Mouse (Mus musculus) hindbrain, embryonic 12.5 days (tissue): Measurements from ENCODE around the gene Tenm4. TPM values are rescaled to one million over a fixed set of nuclear protein-coding genes. Genes with fewer than 3 reads are reported as not detected.
A peak's percentile ranks its signal among the peaks of the same experiment; 100 is the strongest.

Source experiments
- ATAC-seq: fragments of 200-750 bp; cut with Nextera tagmentation; 2 replicates; pipeline ENCODE4 v1.8.0; 2017; ENCODE audit warnings: moderate TSS enrichment; ENCODE audit not compliant: low FRiP score
- H3K27ac ChIP-seq: fragments of 300-500 bp; sonication (generic); 2 replicates; pipeline ENCODE4 v1.5.1; 2016; ENCODE audit warnings: mild to moderate bottlenecking
- H3K27me3 ChIP-seq: fragments of 300-500 bp; sonication (generic); 2 replicates; pipeline ENCODE4 v1.6.1; 2016; ENCODE audit warnings: mild to moderate bottlenecking
- H3K36me3 ChIP-seq: fragments of 300-500 bp; sonication (generic); 2 replicates; pipeline ENCODE4 v1.6.1; 2016; ENCODE audit warnings: mild to moderate bottlenecking
- H3K4me1 ChIP-seq: fragments of 300-500 bp; sonication (generic); 2 replicates; pipeline ENCODE4 v1.6.1; 2016
- H3K4me2 ChIP-seq: fragments of 300-500 bp; sonication (generic); replicated peaks from 2 replicates; pipeline ENCODE4 v1.6.1; 2016; ENCODE audit warnings: mild to moderate bottlenecking
- H3K4me3 ChIP-seq: fragments of 300-500 bp; sonication (generic); 2 replicates; pipeline ENCODE4 v1.5.1; 2016; ENCODE audit warnings: mild to moderate bottlenecking
- H3K9ac ChIP-seq: fragments of 300-500 bp; sonication (generic); 2 replicates; pipeline ENCODE4 v1.6.1; 2016; ENCODE audit warnings: mild to moderate bottlenecking, moderate library complexity
- H3K9me3 ChIP-seq: fragments of 300-500 bp; sonication (generic); replicated peaks from 2 replicates; pipeline ENCODE4 v1.6.1; 2016; ENCODE audit warnings: mild to moderate bottlenecking
- WGBS: fragments of 180-500 bp; shearing (Covaris S2); methylation state at CpG from one replicate; pipeline ENCODE4 v1.1.7; 2016; 5-methylcytosine and 5-hydroxymethylcytosine counted together
- polyA plus RNA-seq: library from polyadenylated mRNA; unstranded; fragments of >200 nt; fragmentation: Nextera tagmentation; extraction: Ambion mirVana; gene quantifications from 2 replicates; pipeline ENCODE4 v1.2.1, GENCODE M21; 2016

Tenm4 gene
- polyA plus RNA-seq, 1 experiment from 2014 or later, result 38.5 TPM

DNA sequence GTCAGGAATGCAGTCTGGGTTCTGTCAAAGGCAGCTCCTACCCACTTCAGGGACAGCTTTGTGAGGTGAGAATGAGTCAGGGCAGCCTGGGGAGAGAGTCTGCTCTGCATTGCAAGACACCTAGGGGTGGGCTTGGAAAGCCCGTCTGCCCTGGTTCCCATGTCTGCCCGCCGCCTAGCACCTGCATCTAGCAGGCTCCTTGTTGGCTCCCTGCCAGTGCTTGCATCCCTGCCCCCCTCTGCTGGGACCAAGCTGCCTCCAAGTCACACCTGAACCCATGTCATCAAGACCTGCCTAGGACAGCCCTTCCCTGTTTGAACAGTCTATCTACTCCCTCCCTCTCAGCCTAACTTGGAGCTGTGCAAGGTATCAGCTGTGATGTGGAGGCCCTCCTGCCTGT, 489.9 kb downstream of the Tenm4 start:
- peaks cover 56% of the 10 kb centered on the region for H3K4me1 ChIP-seq

DNA sequence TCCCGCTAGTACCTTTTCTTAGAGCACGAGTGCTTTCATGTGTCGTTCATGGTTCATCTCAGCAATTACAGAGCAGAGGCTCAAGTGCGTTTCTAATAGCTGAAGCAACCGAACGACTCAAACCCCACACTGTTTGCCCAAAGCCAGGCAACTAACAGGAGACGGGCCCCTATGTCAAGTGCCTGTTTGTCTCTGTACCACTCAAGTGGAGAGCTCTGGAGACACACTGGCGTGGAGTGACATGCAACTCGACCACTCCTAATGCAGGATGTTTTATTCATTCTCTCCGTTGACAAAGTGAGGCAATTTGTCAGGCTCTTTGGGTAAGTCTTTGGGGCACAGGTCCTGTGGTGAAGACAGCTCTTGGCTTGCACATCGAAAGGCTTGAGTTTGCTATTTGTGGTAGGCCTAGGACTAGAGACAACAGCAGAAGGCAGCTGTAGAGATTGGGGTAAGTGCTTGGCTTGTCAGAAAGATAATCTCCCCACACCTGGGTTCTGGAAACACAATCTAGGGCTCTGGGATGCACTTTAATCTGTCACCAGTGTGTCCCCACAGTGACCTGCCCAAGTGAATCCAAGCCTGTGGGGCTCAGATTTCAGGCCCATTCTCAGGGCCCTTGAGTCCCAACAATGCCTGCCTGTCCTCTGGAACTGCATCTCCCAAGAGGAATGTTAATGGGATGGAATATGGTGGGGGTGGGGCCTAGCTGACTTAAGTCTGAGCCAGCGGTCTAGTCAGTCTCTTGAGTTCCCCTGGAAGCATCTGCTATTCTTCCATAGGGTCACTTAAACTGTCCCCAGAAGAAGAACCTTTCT, 490.5 kb downstream of the Tenm4 start:
- WGBS, result 35% methylated on average over 12 of the region's 12 CpGs
- peak overlapping the region; percentile 31; the same call in 1 of the 2 replicates for H3K27ac ChIP-seq
- H3K36me3 ChIP-seq, result no peaks in the 10 kb centered on the region
- H3K4me2 ChIP-seq, result no peak overlapping the region
- peaks cover 50% of the 10 kb centered on the region for H3K4me1 ChIP-seq
- H3K4me3 ChIP-seq, result no peak overlapping the region
- peak; percentile 66 for ATAC-seq
- H3K9ac ChIP-seq, result no peak overlapping the region
- 0 out of 2 replicates have a peak, but pooled peaks cover 5% of the 10 kb centered on the region for H3K27me3 ChIP-seq
- no peaks in the 10 kb centered on the region for H3K9me3 ChIP-seq

More for the DNA sequence above, 489.9 kb downstream of the Tenm4 start:
- Histone ChIP-seq H3K36me3 (no peaks in the 10 kb centered on the region), H3K27me3 (0 out of 2 replicates have a peak, but pooled peaks cover 5% of the 10 kb centered on the region), H3K27ac (peak overlapping the region; percentile 31; the same call in 1 of the 2 replicates), H3K4me3 (no peak overlapping the region), H3K9me3 (no peaks in the 10 kb centered on the region), H3K9ac (no peak overlapping the region), H3K4me2 (no peak overlapping the region)
- WGBS, result 60% methylated on average over 3 of the region's 3 CpGs
- ATAC-seq, result peak; percentile 38

DNA sequence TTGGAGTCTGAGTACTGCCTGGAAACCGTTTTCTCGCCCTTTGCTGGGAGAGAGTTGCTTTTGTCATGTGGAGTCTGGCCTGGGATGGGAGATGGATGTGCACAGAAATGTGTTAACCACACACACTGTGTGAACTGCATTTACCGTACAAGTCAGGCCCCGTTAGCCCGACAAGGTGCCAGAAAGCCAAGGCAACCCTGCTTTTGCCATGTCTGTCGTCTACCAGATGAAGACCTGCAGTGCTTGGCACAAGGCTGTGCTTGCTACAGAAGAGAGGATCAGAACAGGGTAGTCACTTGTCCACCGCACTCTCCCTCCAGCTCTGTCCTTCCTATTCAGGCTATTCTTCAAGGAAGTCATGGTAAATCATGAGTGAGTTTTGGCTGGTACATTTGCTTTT, 492.3 kb downstream of the Tenm4 start:
- Histone ChIP-seq H3K27ac (no peak overlapping the region), H3K4me3 (no peak overlapping the region), H3K4me1 (peaks cover 40% of the 10 kb centered on the region), H3K9ac (no peak overlapping the region), H3K36me3 (no peaks in the 10 kb centered on the region), H3K4me2 (no peak overlapping the region), H3K27me3 (0 out of 2 replicates have a peak, but pooled peaks cover 4% of the 10 kb centered on the region), H3K9me3 (no peaks in the 10 kb centered on the region)
- WGBS, result 71% methylated on average over 7 of the region's 7 CpGs
- ATAC-seq, result no peak

DNA sequence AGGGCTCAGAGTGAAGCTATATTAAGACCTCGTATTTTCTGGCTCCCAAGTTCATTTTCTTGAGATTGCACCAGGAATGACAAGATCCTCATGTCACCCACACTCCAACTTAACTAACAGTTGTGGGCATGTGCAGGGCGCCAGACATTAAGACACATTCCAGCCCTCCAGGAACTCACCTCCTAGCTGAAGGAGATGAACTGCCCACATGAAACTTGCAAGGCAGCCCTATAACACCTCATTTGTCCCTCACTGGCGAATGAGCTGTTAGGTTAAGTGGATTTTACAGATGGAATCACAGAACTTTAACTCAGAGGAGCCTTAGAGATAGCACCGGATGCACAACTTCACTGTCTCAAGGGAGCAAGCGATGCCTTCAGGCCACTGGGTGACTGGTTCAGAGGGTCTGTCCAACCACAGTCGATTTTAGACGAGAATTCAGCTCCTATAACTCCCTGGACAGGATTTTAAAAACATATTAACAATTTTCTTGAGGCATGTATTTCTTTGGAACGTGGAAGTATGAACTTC, 495.4 kb downstream of the Tenm4 start:
- Histone ChIP-seq H3K4me3 (no peak overlapping the region), H3K4me2 (no peak overlapping the region), H3K4me1 (peaks cover 35% of the 10 kb centered on the region), H3K9ac (no peak overlapping the region), H3K36me3 (no peaks in the 10 kb centered on the region), H3K27me3 (no peaks in the 10 kb centered on the region), H3K27ac (no peak overlapping the region), H3K9me3 (no peaks in the 10 kb centered on the region)
- ATAC-seq, result no peak
- WGBS, result 82% methylated on average over 8 of the region's 8 CpGs

DNA sequence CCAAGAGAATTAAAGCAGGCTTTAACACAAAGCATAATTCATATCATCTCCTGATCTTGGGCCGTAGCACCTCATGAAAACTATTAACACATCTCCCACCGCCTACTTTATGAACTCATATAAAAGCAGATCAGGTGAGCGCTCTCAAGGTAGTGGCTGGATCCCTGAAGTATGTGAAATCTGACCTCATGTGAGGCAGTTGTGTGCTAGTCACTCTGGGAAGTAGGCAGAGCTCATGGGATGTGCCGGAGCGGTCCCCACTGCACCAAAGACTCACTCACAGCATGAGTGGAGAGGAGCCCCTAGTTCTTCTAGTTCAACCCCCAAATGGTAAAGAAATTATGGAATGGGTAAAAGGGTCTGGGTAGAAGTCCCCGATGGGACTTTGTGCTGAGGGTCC, 496.6 kb downstream of the Tenm4 start:
- Histone ChIP-seq H3K4me3 (no peak overlapping the region), H3K9me3 (no peaks in the 10 kb centered on the region), H3K27ac (no peak overlapping the region), H3K4me2 (no peak overlapping the region), H3K9ac (no peak overlapping the region), H3K4me1 (peaks cover 35% of the 10 kb centered on the region), H3K36me3 (no peaks in the 10 kb centered on the region), H3K27me3 (no peaks in the 10 kb centered on the region)
- WGBS, result 79% methylated on average over 6 of the region's 6 CpGs
- ATAC-seq, result no peak

DNA sequence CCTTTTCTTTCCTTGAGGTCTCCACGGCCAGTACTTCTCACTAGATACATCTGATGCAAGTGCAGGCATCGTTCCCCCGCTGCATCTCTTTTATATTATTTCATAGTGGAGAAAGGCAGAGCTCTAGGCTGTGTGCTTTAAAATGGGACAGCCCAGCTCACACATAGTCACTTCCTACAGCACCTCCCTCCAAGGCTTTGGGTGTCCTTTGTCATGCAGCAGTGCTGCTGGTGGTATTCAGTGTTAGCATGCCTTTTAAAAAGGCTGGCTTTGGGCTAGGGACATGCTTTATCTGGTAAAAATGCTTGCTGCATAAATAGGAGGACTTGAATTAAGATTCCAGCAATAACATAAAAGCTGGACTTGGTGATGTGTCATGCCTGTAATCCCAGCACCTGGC, 499.0 kb downstream of the Tenm4 start:
- WGBS, result 71% methylated on average over 3 of the region's 3 CpGs
- no peak overlapping the region; the same call in 1 of the 2 replicates for H3K9ac ChIP-seq
- peak overlapping the region; percentile 25; the same call in 1 of the 2 replicates for H3K27ac ChIP-seq
- ATAC-seq, result no peak
- H3K4me1 ChIP-seq, result peaks cover 31% of the 10 kb centered on the region
- H3K4me2 ChIP-seq, result no peak overlapping the region
- no peaks in the 10 kb centered on the region for H3K9me3 ChIP-seq
- H3K27me3 ChIP-seq, result peaks cover 3% of the 10 kb centered on the region; the same call in 1 of the 2 replicates
- no peaks in the 10 kb centered on the region for H3K36me3 ChIP-seq
- H3K4me3 ChIP-seq, result no peak overlapping the region

DNA sequence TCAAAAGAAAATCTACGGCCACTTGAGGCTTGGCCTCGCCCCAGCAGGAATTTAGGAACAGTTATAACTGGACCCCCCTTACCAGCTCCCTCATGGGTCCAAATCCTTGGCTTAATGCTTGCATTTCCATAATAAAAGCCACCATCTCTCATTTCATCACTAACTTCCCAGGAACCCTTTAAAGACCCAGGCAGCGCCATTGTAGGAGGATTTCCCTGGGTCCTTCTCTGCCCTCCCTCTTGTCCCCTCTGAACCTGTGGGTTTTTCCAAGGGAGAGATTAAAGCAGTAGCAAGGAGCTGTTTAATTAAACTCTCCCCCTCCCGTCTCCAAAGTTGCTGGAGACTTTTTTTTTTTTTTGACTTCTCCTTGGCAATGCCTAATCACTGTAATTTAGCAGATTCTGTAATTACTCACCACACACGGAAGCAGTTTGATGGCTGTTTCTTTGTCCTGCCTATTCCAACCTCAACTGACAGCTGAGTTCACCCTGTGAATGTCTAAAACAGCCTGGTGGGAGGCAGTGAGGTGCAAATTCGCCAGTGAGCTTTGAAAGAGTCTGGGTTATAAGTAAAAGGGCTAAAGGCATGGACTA, 501.4 kb downstream of the Tenm4 start:
- Histone ChIP-seq H3K36me3 (no peaks in the 10 kb centered on the region), H3K4me3 (no peak overlapping the region), H3K27me3 (peaks cover 3% of the 10 kb centered on the region; the same call in 1 of the 2 replicates), H3K9ac (no peak overlapping the region), H3K4me2 (no peak overlapping the region), H3K27ac (peak overlapping the region; percentile 42), H3K9me3 (no peaks in the 10 kb centered on the region), H3K4me1 (peaks cover 31% of the 10 kb centered on the region)
- 15% methylated on average over 6 of the region's 6 CpGs for WGBS
- peak; percentile 71 for ATAC-seq

DNA sequence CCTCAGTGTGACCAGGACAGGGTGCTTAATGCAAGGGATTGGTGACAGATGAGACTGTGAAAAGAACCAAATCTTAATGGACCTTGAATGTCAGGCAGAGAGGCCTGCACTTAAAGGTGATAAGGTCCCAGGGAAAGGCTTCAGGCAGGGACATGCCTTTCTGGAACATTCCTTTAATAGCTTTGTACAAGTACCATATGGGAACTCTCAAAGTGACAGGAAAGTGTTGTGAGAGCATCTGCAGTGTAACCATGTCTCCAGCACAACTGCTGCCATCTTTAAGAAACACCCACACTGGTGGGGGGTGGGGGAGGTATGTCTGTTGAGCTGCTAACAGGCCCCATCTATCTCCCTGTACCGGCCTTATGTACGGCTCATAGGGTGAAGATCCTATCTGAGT, 506.0 kb downstream of the Tenm4 start:
- no peak for ATAC-seq
- no peak overlapping the region for H3K9ac ChIP-seq
- 96% methylated on average over 2 of the region's 2 CpGs for WGBS
- H3K4me2 ChIP-seq, result no peak overlapping the region
- peaks cover 28% of the 10 kb centered on the region for H3K4me1 ChIP-seq
- no peaks in the 10 kb centered on the region for H3K36me3 ChIP-seq
- H3K9me3 ChIP-seq, result no peaks in the 10 kb centered on the region
- H3K4me3 ChIP-seq, result no peak overlapping the region
- no peak overlapping the region for H3K27ac ChIP-seq
- peaks cover 3% of the 10 kb centered on the region; the same call in 1 of the 2 replicates for H3K27me3 ChIP-seq

DNA sequence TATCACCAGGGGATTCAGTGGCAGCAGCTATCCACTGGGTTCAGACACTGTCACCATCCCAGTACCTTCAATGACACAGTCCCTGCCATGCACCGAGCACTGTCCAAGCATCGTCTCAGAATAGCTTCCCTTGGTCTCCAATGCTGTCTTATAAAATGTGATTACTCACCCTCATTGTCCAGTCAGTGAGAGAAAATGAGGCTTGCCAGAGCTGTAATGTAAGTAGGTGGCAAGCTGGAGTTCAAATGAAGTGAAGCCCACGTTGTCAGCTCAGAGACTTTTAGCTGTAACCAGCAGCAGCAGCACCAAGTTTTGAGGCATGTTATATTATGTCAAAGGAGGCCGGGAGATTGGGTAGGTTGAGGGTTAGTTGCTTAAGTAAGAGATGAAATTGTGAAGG, 507.2 kb downstream of the Tenm4 start:
- H3K4me3 ChIP-seq, result no peak overlapping the region
- no peak overlapping the region for H3K27ac ChIP-seq
- no peak for ATAC-seq
- peaks cover 3% of the 10 kb centered on the region; the same call in 1 of the 2 replicates for H3K27me3 ChIP-seq
- H3K36me3 ChIP-seq, result no peaks in the 10 kb centered on the region
- H3K9ac ChIP-seq, result no peak overlapping the region
- H3K4me2 ChIP-seq, result no peak overlapping the region
- H3K4me1 ChIP-seq, result peaks cover 18% of the 10 kb centered on the region
- WGBS, result 87% methylated on average over 4 of the region's 4 CpGs
- no peaks in the 10 kb centered on the region for H3K9me3 ChIP-seq

DNA sequence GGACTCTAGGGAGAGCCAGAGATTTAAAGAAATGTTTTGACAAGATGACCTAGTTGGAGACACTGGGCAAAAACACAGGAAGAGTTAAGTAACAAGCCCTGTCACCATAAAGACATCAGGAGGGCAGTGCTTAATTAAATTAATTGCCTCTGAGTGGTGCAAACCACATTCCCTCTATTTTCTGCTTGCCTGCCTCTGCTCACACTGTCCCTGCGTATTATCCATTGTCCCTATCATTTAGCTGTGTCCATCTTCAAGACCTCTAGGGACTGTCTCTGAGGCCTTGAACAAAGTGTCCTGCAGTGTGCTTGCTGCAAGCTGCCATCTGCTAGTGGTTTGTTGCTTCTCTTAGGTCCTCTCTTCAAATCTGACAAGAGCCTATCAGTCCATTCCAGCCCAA, 508.7 kb downstream of the Tenm4 start:
- H3K9me3 ChIP-seq, result no peaks in the 10 kb centered on the region
- ATAC-seq, result peak; percentile 37; the same call in 1 of the 2 replicates
- no peak overlapping the region for H3K4me3 ChIP-seq
- peaks cover 1% of the 10 kb centered on the region; the same call in 1 of the 2 replicates for H3K27me3 ChIP-seq
- WGBS, result 55% methylated on average over 1 of the region's 1 CpGs
- H3K4me1 ChIP-seq, result peaks cover 27% of the 10 kb centered on the region
- no peak overlapping the region for H3K9ac ChIP-seq
- H3K4me2 ChIP-seq, result no peak overlapping the region
- H3K36me3 ChIP-seq, result no peaks in the 10 kb centered on the region
- 0 out of 2 replicates have a peak overlapping the region, but pooled peaks have one; percentile 23 for H3K27ac ChIP-seq

DNA sequence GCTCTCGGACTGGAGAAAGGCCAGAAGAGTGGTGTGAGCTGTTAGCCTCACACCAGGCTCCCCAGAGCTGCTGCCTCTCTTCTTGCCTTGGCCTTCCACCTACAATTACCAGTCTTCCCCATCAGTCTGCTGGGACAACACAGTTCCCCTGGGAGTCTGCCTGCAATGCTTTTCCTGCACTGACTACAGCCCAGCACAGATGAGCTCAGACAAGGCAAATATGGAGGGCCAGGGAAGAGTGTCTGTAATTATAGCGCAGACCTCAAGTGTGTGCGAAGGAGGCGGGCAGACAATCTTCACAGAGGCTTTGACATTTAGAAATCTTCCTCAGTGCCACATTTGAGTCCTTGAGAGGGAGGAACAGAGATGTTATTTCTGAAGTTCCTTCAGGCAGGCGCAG, 509.4 kb downstream of the Tenm4 start:
- 86% methylated on average over 5 of the region's 5 CpGs for WGBS
- H3K27me3 ChIP-seq, result no peaks in the 10 kb centered on the region
- ATAC-seq, result no peak
- H3K36me3 ChIP-seq, result no peaks in the 10 kb centered on the region
- no peak overlapping the region for H3K9ac ChIP-seq
- peak overlapping the region; percentile 23; the same call in 1 of the 2 replicates for H3K27ac ChIP-seq
- no peak overlapping the region for H3K4me3 ChIP-seq
- H3K4me1 ChIP-seq, result peaks cover 31% of the 10 kb centered on the region
- H3K4me2 ChIP-seq, result no peak overlapping the region
- H3K9me3 ChIP-seq, result no peaks in the 10 kb centered on the region

DNA sequence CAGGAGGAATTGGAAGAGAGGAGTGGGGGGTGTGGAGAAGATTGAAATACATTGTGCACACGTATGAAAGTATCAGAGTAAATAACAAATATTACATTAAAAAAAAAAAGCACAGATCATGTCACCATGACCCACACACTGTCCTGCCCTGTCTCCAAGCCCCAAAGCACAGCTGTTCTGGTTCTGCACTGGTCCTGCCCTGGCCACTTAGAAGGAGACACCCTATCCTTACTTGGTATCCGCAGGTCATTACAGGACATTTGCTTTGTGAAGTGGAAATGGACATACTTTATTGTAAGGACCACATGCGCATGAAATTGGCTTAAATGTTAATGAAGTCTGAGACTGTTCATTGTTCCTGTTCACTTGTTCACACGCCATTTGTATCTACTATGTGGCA, 510.8 kb downstream of the Tenm4 start:
- Histone ChIP-seq H3K27ac (no peak overlapping the region), H3K27me3 (no peaks in the 10 kb centered on the region)

More for the DNA sequence above, 510.8 kb downstream of the Tenm4 start:
- H3K4me1 ChIP-seq, result peaks cover 31% of the 10 kb centered on the region
- H3K9me3 ChIP-seq, result no peaks in the 10 kb centered on the region
- no peak overlapping the region for H3K4me3 ChIP-seq
- 69% methylated on average over 4 of the region's 4 CpGs for WGBS
- H3K36me3 ChIP-seq, result no peaks in the 10 kb centered on the region
- H3K4me2 ChIP-seq, result no peak overlapping the region
- ATAC-seq, result no peak
- H3K9ac ChIP-seq, result no peak overlapping the region
